ENCODE assay signal across 23 mouse cellular contexts in the genomic region with DNA sequence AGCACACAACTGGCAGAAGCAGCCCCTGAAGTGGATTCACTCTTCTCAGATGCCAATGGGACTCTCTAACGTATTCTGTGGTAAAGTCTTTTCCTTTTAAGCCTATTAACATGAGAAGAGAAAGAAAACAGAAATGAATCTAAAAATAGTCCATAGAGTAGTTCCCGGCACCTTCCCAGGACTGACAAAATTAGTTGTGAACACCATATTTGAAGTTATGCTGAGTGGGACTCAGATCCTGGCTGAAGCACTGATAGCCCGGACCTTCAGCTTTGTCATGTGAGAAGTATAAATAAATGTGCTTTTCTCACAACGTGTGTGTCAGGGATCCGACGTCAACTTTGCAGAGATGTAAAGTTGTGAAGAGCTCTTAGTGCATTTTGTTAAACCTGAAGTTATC. TPM values are rescaled to one million over a fixed set of nuclear protein-coding genes. Genes with fewer than 3 reads are reported as not detected.
A peak's percentile ranks its signal among the peaks of the same experiment; 100 is the strongest.
DNase-seq lines count a peak whose midpoint lies in the region; ATAC-seq and TF ChIP-seq lines count a peak whose summit lies in the region.
"Had no signal": no experiment of that assay in that cellular context is flagged by ENCODE, and none has a peak within 500 bp of the region (broad histone marks: within the 10 kb centered on the region; RNA-seq: fewer than 3 reads in every experiment).

No protein-coding gene starts in this region.

- H3K9ac ChIP-seq in heart, embryonic 13.5 days, result no peak overlapping the region
- no peak overlapping the region for H3K9ac ChIP-seq in heart, embryonic 14.5 days (ENCODE audit: low read length)
- H3K9ac ChIP-seq in heart, embryonic 16.5 days (ENCODE audit: low read length), result 0 out of 2 replicates have a peak overlapping the region, but pooled peaks have one; percentile 11
- no peak overlapping the region for H3K9ac ChIP-seq in heart, embryonic 11.5 days (ENCODE audit: low read depth, low read length)
- no peak overlapping the region for H3K9ac ChIP-seq in heart, postnatal 0 days (replicated peaks; ENCODE audit: low read depth, low read length)
- H3K9ac ChIP-seq in heart, adult 2 months (ENCODE audit: low read depth, low read length), result no peak overlapping the region

- intact Hi-C loops in heart, adult 2 months (cut with DNase I), result no loop called here

- no peaks in the 10 kb centered on the region for H3K9me3 ChIP-seq in heart, embryonic 13.5 days
- H3K9me3 ChIP-seq in heart, embryonic 14.5 days (ENCODE audit: control insufficient read depth, low read length), result no peaks in the 10 kb centered on the region
- no peaks in the 10 kb centered on the region for H3K9me3 ChIP-seq in heart, embryonic 16.5 days (replicated peaks; ENCODE audit: control insufficient read depth, low read length)
- no peaks in the 10 kb centered on the region for H3K9me3 ChIP-seq in heart, embryonic 11.5 days (replicated peaks; ENCODE audit: control insufficient read depth, low read length)
- no peaks in the 10 kb centered on the region for H3K9me3 ChIP-seq in heart, postnatal 0 days (replicated peaks; ENCODE audit: control insufficient read depth, low read length)
- H3K9me3 ChIP-seq: G1E had no signal

- H3K79me2 ChIP-seq in heart, adult 2 months (replicated peaks; ENCODE audit: control insufficient read depth, insufficient read depth, low read length), result no peaks in the 10 kb centered on the region

- H3K4me1 ChIP-seq in heart, embryonic 13.5 days, result peaks cover 15% of the 10 kb centered on the region
- peaks cover 0 to 2% of the 10 kb centered on the region in 2 experiments; a peak in 2 of 4 replicates for H3K4me1 ChIP-seq in heart, embryonic 14.5 days (ENCODE audit: control insufficient read depth in 2 of 2, insufficient read depth in 2 of 2, low read length in 2 of 2)
- H3K4me1 ChIP-seq in heart, embryonic 16.5 days (ENCODE audit: control insufficient read depth, insufficient read depth, low read length), result peaks cover 7% of the 10 kb centered on the region
- H3K4me1 ChIP-seq in heart, embryonic 11.5 days (ENCODE audit: control insufficient read depth, insufficient read depth, low read length), result no peaks in the 10 kb centered on the region
- 0 out of 2 replicates have a peak, but pooled peaks cover 11% of the 10 kb centered on the region for H3K4me1 ChIP-seq in heart, postnatal 0 days (ENCODE audit: control insufficient read depth, insufficient read depth)
- no peaks in the 10 kb centered on the region for H3K4me1 ChIP-seq in heart, adult 2 months (ENCODE audit: control insufficient read depth, insufficient read depth, low read length)

- WGBS in heart, embryonic 13.5 days, result 35% methylated on average over 6 of the region's 6 CpGs
- 27% methylated on average over 6 of the region's 6 CpGs for WGBS in heart, embryonic 14.5 days
- WGBS in heart, embryonic 16.5 days, result 32% methylated on average over 6 of the region's 6 CpGs
- 44% methylated on average over 6 of the region's 6 CpGs for WGBS in heart, embryonic 11.5 days (ENCODE audit: insufficient replicate concordance)
- 30% methylated on average over 6 of the region's 6 CpGs for WGBS in heart, postnatal 0 days
- 47% methylated on average over 6 of the region's 6 CpGs for WGBS in heart, adult 2 months

- TF ChIP-seq CTCF in heart, postnatal 0 days (IDR thresholded peaks at IDR 0.05; ENCODE audit: low read depth), result no peak
- no peak for TF ChIP-seq CTCF in heart, adult 2 months (IDR thresholded peaks at IDR 0.05)

- H3K27ac ChIP-seq in heart, embryonic 13.5 days (replicated peaks), result no peak overlapping the region; the same call in 1 of the 2 replicates
- no peak overlapping the region; a peak in 1 of 4 replicates for H3K27ac ChIP-seq in heart, embryonic 14.5 days (replicated peaks in 1 of 2; ENCODE audit: control insufficient read depth in 1 of 2, insufficient read depth in 1 of 2, low read depth in 2 of 2, low read length in 2 of 2)
- H3K27ac ChIP-seq in heart, embryonic 16.5 days (ENCODE audit: low read length), result no peak overlapping the region
- no peak overlapping the region for H3K27ac ChIP-seq in heart, embryonic 11.5 days (ENCODE audit: low read depth, low read length)
- 0 out of 2 replicates have a peak overlapping the region, but pooled peaks have one; percentile 15 for H3K27ac ChIP-seq in heart, postnatal 0 days (ENCODE audit: low read depth)
- H3K27ac ChIP-seq in heart, adult 2 months, result no peak overlapping the region

- no peak for TF ChIP-seq EP300 in heart, postnatal 0 days (IDR thresholded peaks at IDR 0.05; ENCODE audit: low read depth)
- no peak for TF ChIP-seq EP300 in heart, adult 2 months (IDR thresholded peaks at IDR 0.05; ENCODE audit: insufficient read depth, low read depth, low read length)

- H3K36me3 ChIP-seq in heart, embryonic 13.5 days, result no peaks in the 10 kb centered on the region
- H3K36me3 ChIP-seq in heart, embryonic 14.5 days (ENCODE audit: control insufficient read depth, insufficient read depth, low read length), result no peaks in the 10 kb centered on the region
- H3K36me3 ChIP-seq in heart, embryonic 16.5 days (ENCODE audit: control insufficient read depth, insufficient read depth), result no peaks in the 10 kb centered on the region
- H3K36me3 ChIP-seq in heart, embryonic 11.5 days (ENCODE audit: control insufficient read depth, insufficient read depth, low read length), result no peaks in the 10 kb centered on the region
- H3K36me3 ChIP-seq in heart, postnatal 0 days (replicated peaks; ENCODE audit: control insufficient read depth, insufficient read depth, low read length), result no peaks in the 10 kb centered on the region
- no peaks in the 10 kb centered on the region for H3K36me3 ChIP-seq in heart, adult 2 months (ENCODE audit: control insufficient read depth, insufficient read depth, low read length)
- H3K36me3 ChIP-seq: G1E had no signal

- no peak overlapping the region for H3K4me3 ChIP-seq in heart, embryonic 13.5 days
- H3K4me3 ChIP-seq in heart, embryonic 14.5 days (ENCODE audit: control insufficient read depth in 1 of 2, insufficient read depth in 1 of 2, low read depth in 1 of 2, low read length in 2 of 2), result no peak overlapping the region
- no peak overlapping the region for H3K4me3 ChIP-seq in heart, embryonic 16.5 days (ENCODE audit: low read length)
- H3K4me3 ChIP-seq in heart, embryonic 11.5 days (ENCODE audit: low read depth, low read length), result no peak overlapping the region
- no peak overlapping the region for H3K4me3 ChIP-seq in heart, postnatal 0 days (ENCODE audit: low read depth, low read length)
- H3K4me3 ChIP-seq in heart, adult 2 months, result no peak overlapping the region

- H3K4me2 ChIP-seq in heart, embryonic 13.5 days, result peak overlapping the region; percentile 24; the same call in 1 of the 2 replicates
- H3K4me2 ChIP-seq in heart, embryonic 14.5 days (ENCODE audit: low read length), result peak overlapping the region; percentile 3
- H3K4me2 ChIP-seq in heart, embryonic 16.5 days (ENCODE audit: low read depth, low read length), result peak overlapping the region; percentile 23
- H3K4me2 ChIP-seq in heart, embryonic 11.5 days, result no peak overlapping the region
- H3K4me2 ChIP-seq in heart, postnatal 0 days (ENCODE audit: low read depth, low read length), result no peak overlapping the region

- TF ChIP-seq POLR2A in heart, adult 2 months (IDR thresholded peaks at IDR 0.05; ENCODE audit: insufficient read depth, low read depth, low read length), result no peak

- no peak for DNase-seq in heart, adult 8-10 months (ENCODE audit: low spot score)
- DNase-seq in heart, adult 18-20 months, result no peak
- DNase-seq in heart, postnatal 0 days (ENCODE audit: low spot score), result peak; percentile 69
- no peak for DNase-seq in heart, adult 2 months
- DNase-seq: adrenal gland, adult 2 months; adrenal gland, adult 8-10 months; adrenal gland, postnatal 10 days; adrenal gland, postnatal 14 days; adrenal gland, postnatal 25 days; adrenal gland, postnatal 36 days; B cell, adult 2 months; cerebellum, adult 11 months; cerebellum, adult 11-12 months had no signal

- ATAC-seq in heart, embryonic 13.5 days (ENCODE audit: extremely low read depth, insufficient number of reproducible peaks, low FRiP score, low TSS enrichment), result no peak
- ATAC-seq in heart, embryonic 14.5 days (ENCODE audit: insufficient number of reproducible peaks, insufficient read depth, low FRiP score, low read depth), result no peak
- ATAC-seq in heart, embryonic 16.5 days (replicated peaks; ENCODE audit: extremely low read depth, insufficient read depth, low FRiP score), result peak; percentile 28; the same call in 1 of the 2 replicates
- ATAC-seq in heart, embryonic 11.5 days (replicated peaks; ENCODE audit: insufficient number of reproducible peaks, low FRiP score, low TSS enrichment), result no peak
- peak; percentile 69 for ATAC-seq in heart, postnatal 0 days (ENCODE audit: insufficient read depth, low read depth)
- ATAC-seq: activated CD4-positive, CD25-positive, alpha-beta regulatory T cell, adult 4 months; Patski had no signal

- no peaks in the 10 kb centered on the region for H3K27me3 ChIP-seq in heart, embryonic 13.5 days (replicated peaks)
- no peaks in the 10 kb centered on the region for H3K27me3 ChIP-seq in heart, embryonic 14.5 days (ENCODE audit: control insufficient read depth, insufficient read depth, low read length)
- H3K27me3 ChIP-seq in heart, embryonic 16.5 days (ENCODE audit: control insufficient read depth, insufficient read depth, low read length), result no peaks in the 10 kb centered on the region
- no peaks in the 10 kb centered on the region for H3K27me3 ChIP-seq in heart, embryonic 11.5 days (ENCODE audit: control insufficient read depth, insufficient read depth, low read length)
- no peaks in the 10 kb centered on the region for H3K27me3 ChIP-seq in heart, postnatal 0 days (ENCODE audit: control insufficient read depth, insufficient read depth, low read length)
- no peaks in the 10 kb centered on the region for H3K27me3 ChIP-seq in heart, adult 2 months (ENCODE audit: control insufficient read depth, insufficient read depth, low read length)
- H3K27me3 ChIP-seq: CH12.LX had no signal

RNA-seq across cellular contexts. Expression of a gene that starts 7.4 kb away (rescaled TPM):
- polyA plus RNA-seq in heart, embryonic 13.5 days (2015; fragmentation: Nextera tagmentation; extraction: Ambion mirVana), result 3.2 and 3.4 TPM in 2 replicates
- 1 to 10 TPM; 2.3 to 4.1 (median 3.9) TPM for total RNA-seq in heart, adult 8-10 months (2022)
- polyA plus RNA-seq in heart, embryonic 14.5 days (2014; fragmentation: Nextera tagmentation; extraction: Ambion mirVana), result 3.7 and 4.1 TPM in 2 replicates
- total RNA-seq in heart, adult 18-20 months (2021), result 1 to 10 TPM; 2.7 to 4.3 TPM
- polyA plus RNA-seq in heart, embryonic 16.5 days (2015; fragmentation: Nextera tagmentation; extraction: Ambion mirVana), result 4.4 and 7.8 TPM in 2 replicates
- 0.87 and 2.6 TPM in 2 replicates for polyA plus RNA-seq in heart, embryonic 11.5 days (2014; fragmentation: Nextera tagmentation; extraction: Ambion mirVana)
- total RNA-seq in heart, postnatal 0 days (2014; rRNA removed; ENCODE audit: low replicate concordance), result 4.2 and 33.5 TPM in 2 replicates
- 1.4 and 2.3 TPM in 2 replicates for polyA plus RNA-seq in heart, postnatal 0 days (2015; fragmentation: Nextera tagmentation; extraction: Ambion mirVana)
- total RNA-seq in heart, adult 2 months (2021), result 1 to 10 TPM; 2.5 to 2.8 TPM
- 3.6 and 8.4 TPM in 2 replicates for polyA plus RNA-seq in heart, adult 2 months (2012; rRNA removed)
- total RNA-seq: MEL had no signal
- polyA plus RNA-seq: C2C12, G1E, Patski had no signal

Comparison
In these comparisons a context has a peak if more than half of its experiments do, and no peak if none do; other contexts are left out.
1. ATAC-seq: peak in heart, embryonic 16.5 days (single experiment) and heart, postnatal 0 days (single experiment); none in heart, embryonic 13.5 days (single experiment), heart, embryonic 14.5 days (single experiment) and heart, embryonic 11.5 days (single experiment).
2. H3K4me2 ChIP-seq: peak in heart, embryonic 13.5 days (single experiment), heart, embryonic 14.5 days (single experiment) and heart, embryonic 16.5 days (single experiment); none in heart, embryonic 11.5 days (single experiment) and heart, postnatal 0 days (single experiment).